Mouse (Mus musculus): Measurements from ENCODE around the gene Zmpste24. TPM values are rescaled to one million over a fixed set of nuclear protein-coding genes. Genes with fewer than 3 reads are reported as not detected.
"Not testable (repeated sequence)": the region's sequence is repeated elsewhere in the genome, so short reads cannot be mapped to it uniquely, and the experiment has no call there.

The Zmpste24 gene
- total RNA-seq (2021) = 10 to 100 TPM; 24.7 to 25.6 TPM
- long read RNA-seq, experiment 1, transcript Zmpste24-201 (10 exons, 3,429 nt) = major isoform, 23 of 24 reads
- long read RNA-seq, experiment 1, partial matches to known transcripts = 1 of 24 reads
- long read RNA-seq, experiment 1, other reads (novel, unspliced or antisense) = 0 of 24 reads
- long read RNA-seq, experiment 2, transcript Zmpste24-201 (10 exons, 3,429 nt) = major isoform, 27 of 30 reads
- long read RNA-seq, experiment 2, partial matches to known transcripts = 0 of 30 reads
- long read RNA-seq, experiment 2, other reads (novel, unspliced or antisense) = 3 of 30 reads

GRCm38 (mm10) chr4:121097650-121098378 is at the start of gene Zmpste24:
Gene Zmpste24, minus strand, starts transcription at chr4:121098241.
- DNase-seq (ENCODE audit: low spot score in 2 of 2) = peak; percentile 89 to 91

GRCm38 (mm10) chr4:121109126-121109525 is 11.1 kb upstream of the Zmpste24 start, which contains the start of gene Tmco2:
Gene Tmco2, minus strand, starts transcription at chr4:121109226.
- DNase-seq (ENCODE audit: low spot score in 2 of 2) = no peak

- no peak for DNase-seq (ENCODE audit: low spot score in 2 of 2)
Observed at GRCm38 (mm10) chr4:121103304-121103703, 5.3 kb upstream of the Zmpste24 start.

GRCm38 (mm10) chr4:121090211-121090610 is 7.8 kb downstream of the Zmpste24 start:
- DNase-seq (ENCODE audit: low spot score in 2 of 2) = no peak

- DNase-seq (ENCODE audit: low spot score in 2 of 2) = no peak
Observed at GRCm38 (mm10) chr4:121088696-121089095, 9.3 kb downstream of the Zmpste24 start.

GRCm38 (mm10) chr4:121084506-121084905 is 13.5 kb downstream of the Zmpste24 start:
- DNase-seq (ENCODE audit: low spot score in 2 of 2) = no peak

GRCm38 (mm10) chr4:121080395-121080794 is 17.6 kb downstream of the Zmpste24 start:
- DNase-seq (ENCODE audit: low spot score in 2 of 2) = no peak

- DNase-seq (ENCODE audit: low spot score in 2 of 2) = no peak
Observed at GRCm38 (mm10) chr4:121077915-121078646, 20.0 kb downstream of the Zmpste24 start.

- no peak for DNase-seq (ENCODE audit: low spot score in 2 of 2)
Observed at GRCm38 (mm10) chr4:121074250-121074649, 23.8 kb downstream of the Zmpste24 start.

- DNase-seq (ENCODE audit: low spot score in 2 of 2) = no peak
Observed at GRCm38 (mm10) chr4:121065336-121065735, 32.7 kb downstream of the Zmpste24 start.

- DNase-seq (ENCODE audit: low spot score in 2 of 2) = not testable (repeated sequence)
Observed at GRCm38 (mm10) chr4:121059218-121059617, 38.8 kb downstream of the Zmpste24 start.

- peak; percentile 39 to 57 for DNase-seq (ENCODE audit: low spot score in 2 of 2)
Observed at GRCm38 (mm10) chr4:121057032-121057431, 41.0 kb downstream of the Zmpste24 start.

GRCm38 (mm10) chr4:121056342-121056741 is 41.7 kb downstream of the Zmpste24 start:
- no peak for DNase-seq (ENCODE audit: low spot score in 2 of 2)

- no peak for DNase-seq (ENCODE audit: low spot score in 2 of 2)
Observed at GRCm38 (mm10) chr4:121052454-121053323, 45.4 kb downstream of the Zmpste24 start.

- no peak for DNase-seq (ENCODE audit: low spot score in 2 of 2)
Observed at GRCm38 (mm10) chr4:121051863-121052262, 46.2 kb downstream of the Zmpste24 start.

GRCm38 (mm10) chr4:121042946-121043345 is 55.1 kb downstream of the Zmpste24 start:
- DNase-seq (ENCODE audit: low spot score in 2 of 2) = no peak

- no peak for DNase-seq (ENCODE audit: low spot score in 2 of 2)
Observed at GRCm38 (mm10) chr4:121042472-121042871, 55.6 kb downstream of the Zmpste24 start.

- DNase-seq (ENCODE audit: low spot score in 2 of 2) = peak; percentile 72 to 76
Observed at GRCm38 (mm10) chr4:121040897-121041671, 57.0 kb downstream of the Zmpste24 start.

GRCm38 (mm10) chr4:121040323-121040722 is 57.7 kb downstream of the Zmpste24 start:
- DNase-seq (ENCODE audit: low spot score in 2 of 2) = no peak

Data from layer of hippocampus, postnatal 14 days (tissue).